Mouse (Mus musculus) midbrain, postnatal 0 days (tissue): ENCODE results near the gene Gm10273. TPM values are rescaled to one million over a fixed set of nuclear protein-coding genes. Genes with fewer than 3 reads are reported as not detected.

Experiments used
- ATAC-seq: fragments of 200-750 bp; cut with Nextera tagmentation; 2 replicates; pipeline ENCODE4 v1.8.0; 2017; ENCODE audit warnings: moderate number of reproducible peaks, mild to moderate bottlenecking, moderate TSS enrichment, moderate library complexity; ENCODE audit not compliant: low FRiP score
- DNase-seq: peaks from one replicate; pipeline ENCODE4 v3.0.0-alpha.2; 2015; ENCODE audit warnings: low spot score
- H3K27ac ChIP-seq: fragments of 300-500 bp; sonication (generic); 2 replicates; pipeline ENCODE4 v1.5.1; 2014; ENCODE audit warnings: low read depth, mild to moderate bottlenecking, low read length, mixed read lengths
- H3K27me3 ChIP-seq: fragments of 300-500 bp; sonication (generic); 2 replicates; pipeline ENCODE4 v1.6.1; 2014; ENCODE audit warnings: low read length, control low read depth, mixed read lengths; ENCODE audit not compliant: insufficient read depth
- H3K36me3 ChIP-seq: fragments of 300-500 bp; sonication (generic); 2 replicates; pipeline ENCODE4 v1.6.1; 2014; ENCODE audit warnings: low read length, control low read depth, mixed read lengths; ENCODE audit not compliant: insufficient read depth
- H3K4me1 ChIP-seq: fragments of 300-500 bp; sonication (generic); 2 replicates; pipeline ENCODE4 v1.6.1; 2014; ENCODE audit warnings: mild to moderate bottlenecking, control low read depth, antibody characterized with exemption, low read length, mixed read lengths; ENCODE audit not compliant: insufficient read depth
- H3K4me2 ChIP-seq: fragments of 300-500 bp; sonication (generic); 2 replicates; pipeline ENCODE4 v1.6.1; 2014; ENCODE audit warnings: low read depth, mild to moderate bottlenecking, low read length, mixed read lengths; ENCODE audit not compliant: poor library complexity, severe bottlenecking
- H3K4me3 ChIP-seq: fragments of 300-500 bp; sonication (generic); 2 replicates; pipeline ENCODE4 v1.5.1; 2014; ENCODE audit warnings: low read depth, mild to moderate bottlenecking, low read length, moderate library complexity
- H3K9ac ChIP-seq: fragments of 300-500 bp; sonication (generic); replicated peaks from 2 replicates; pipeline ENCODE4 v1.6.1; 2014; ENCODE audit warnings: mild to moderate bottlenecking, low read length, moderate library complexity, mixed read lengths; ENCODE audit not compliant: poor library complexity, severe bottlenecking
- H3K9me3 ChIP-seq: fragments of 300-500 bp; sonication (generic); 2 replicates; pipeline ENCODE4 v1.6.1; 2016; ENCODE audit warnings: low read length, control low read depth
- CTCF ChIP-seq: IDR thresholded peaks from 2 replicates; pipeline ENCODE4 v1.5.1; 2016; ENCODE audit warnings: antibody characterized with exemption, mild to moderate bottlenecking
- WGBS: fragments of 180-500 bp; shearing (Covaris S2); extraction: QIAGEN DNeasy Blood & Tissue Kit; methylation state at CpG from one replicate; pipeline ENCODE4 v1.1.7; 2014; 5-methylcytosine and 5-hydroxymethylcytosine counted together
- polyA plus RNA-seq: library from polyadenylated mRNA; unstranded; fragments of >200 nt; fragmentation: Nextera tagmentation; extraction: Ambion mirVana; gene quantifications from 2 replicates; pipeline ENCODE4 v1.2.1, GENCODE M21; 2015
- total RNA-seq: library from RNA; depleted of rRNA; stranded (reverse); fragments of >200 nt; gene quantifications from 2 replicates; pipeline ENCODE4 v1.2.3, GENCODE M21; 2014

Gm10273 gene
- total and polyA plus RNA-seq, 2 experiments from 2014 or later: 4.3 to 7.7 TPM

- Histone ChIP-seq H3K27ac (no peak overlapping the region), H3K9me3 (no peaks in the 10 kb centered on the region), H3K4me1 (no peaks in the 10 kb centered on the region), H3K9ac (no peak overlapping the region), H3K27me3 (no peaks in the 10 kb centered on the region), H3K36me3 (no peaks in the 10 kb centered on the region), H3K4me2 (no peak overlapping the region), H3K4me3 (no peak overlapping the region)
- no peak for ATAC-seq
- no peak for DNase-seq
- 94% methylated on average over 12 of the region's 12 CpGs for WGBS
- TF ChIP-seq CTCF: no peak
Observed at GRCm38 (mm10) chr10:59438651-59439050, 43.2 kb downstream of the Gm10273 start.

- Histone ChIP-seq H3K4me2 (no peak overlapping the region), H3K9ac (no peak overlapping the region), H3K36me3 (no peaks in the 10 kb centered on the region), H3K27ac (no peak overlapping the region), H3K4me3 (no peak overlapping the region), H3K4me1 (no peaks in the 10 kb centered on the region), H3K9me3 (no peaks in the 10 kb centered on the region), H3K27me3 (no peaks in the 10 kb centered on the region)
- TF ChIP-seq CTCF: no peak
- DNase-seq (no peak), ATAC-seq (no peak)
- WGBS: 42% methylated on average over 5 of the region's 5 CpGs
Observed at GRCm38 (mm10) chr10:59439508-59439931, 44.1 kb downstream of the Gm10273 start.

- no peak for ATAC-seq
- no peak for DNase-seq
- Histone ChIP-seq H3K36me3 (no peaks in the 10 kb centered on the region), H3K27ac (no peak overlapping the region), H3K4me2 (no peak overlapping the region), H3K27me3 (no peaks in the 10 kb centered on the region), H3K9ac (no peak overlapping the region), H3K4me3 (no peak overlapping the region), H3K9me3 (no peaks in the 10 kb centered on the region), H3K4me1 (no peaks in the 10 kb centered on the region)
- whole genome bisulfite sequencing: 46% methylated on average over 6 of the region's 6 CpGs
- no peak for TF ChIP-seq CTCF
Observed at GRCm38 (mm10) chr10:59440177-59440576, 44.7 kb downstream of the Gm10273 start.

GRCm38 (mm10) chr10:59441735-59442134, 46.3 kb downstream of the Gm10273 start, which contains the start of gene Oit3:
Gene Oit3, minus strand, starts transcription at chr10:59441778.
- TF ChIP-seq CTCF: no peak
- WGBS: 87% methylated on average over 11 of the region's 11 CpGs
- no peak within 1 kb of the TSS for H3K4me3 ChIP-seq
- no peaks in the 10 kb centered on the region for H3K4me1 ChIP-seq
- no peak within 1 kb of the TSS for H3K9ac ChIP-seq
- no peaks in the 10 kb centered on the region for H3K36me3 ChIP-seq
- H3K9me3 ChIP-seq: no peaks in the 10 kb centered on the region
- no peak within 1 kb of the TSS for H3K27ac ChIP-seq
- ATAC-seq (no peak), DNase-seq (no peak)
- no peak within 1 kb of the TSS for H3K4me2 ChIP-seq
- H3K27me3 ChIP-seq: no peaks in the 10 kb centered on the region

DNA sequence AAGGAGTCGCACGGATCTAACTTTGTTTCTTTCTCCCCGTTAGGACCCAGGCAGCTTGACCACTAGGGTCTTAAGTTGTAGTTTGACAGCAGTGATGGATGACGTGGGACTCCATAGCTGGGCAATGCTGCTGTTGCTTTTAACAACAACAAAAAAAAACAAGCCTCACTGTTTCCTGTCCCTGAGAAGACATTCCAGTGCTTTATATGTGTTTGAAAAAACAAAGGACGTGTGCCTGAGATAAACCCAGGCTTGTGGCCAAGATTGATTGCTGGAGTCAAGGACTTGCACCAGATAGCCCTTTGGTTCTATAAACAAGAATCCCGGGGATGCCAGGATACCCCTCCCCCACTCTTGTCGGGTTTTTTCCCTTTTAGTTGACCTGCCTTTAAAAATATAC, 47.8 kb downstream of the Gm10273 start:
- Histone ChIP-seq H3K9ac (no peak overlapping the region), H3K4me2 (no peak overlapping the region), H3K27ac (no peak overlapping the region), H3K27me3 (no peaks in the 10 kb centered on the region), H3K9me3 (no peaks in the 10 kb centered on the region), H3K36me3 (no peaks in the 10 kb centered on the region), H3K4me3 (no peak overlapping the region), H3K4me1 (no peaks in the 10 kb centered on the region)
- 60% methylated on average over 7 of the region's 7 CpGs for WGBS
- ATAC-seq: no peak
- DNase-seq: no peak
- TF ChIP-seq CTCF: no peak

- no peaks in the 10 kb centered on the region for H3K36me3 ChIP-seq
- no peaks in the 10 kb centered on the region for H3K9me3 ChIP-seq
- ATAC-seq: no peak
- no peak for DNase-seq
- H3K4me2 ChIP-seq: no peak overlapping the region
- WGBS: 62% methylated on average over 3 of the region's 3 CpGs
- TF ChIP-seq CTCF: no peak
- no peak overlapping the region for H3K4me3 ChIP-seq
- H3K9ac ChIP-seq: no peak overlapping the region
- no peak overlapping the region for H3K27ac ChIP-seq
- no peaks in the 10 kb centered on the region for H3K27me3 ChIP-seq
- H3K4me1 ChIP-seq: no peaks in the 10 kb centered on the region
Observed at GRCm38 (mm10) chr10:59444106-59444505, 48.7 kb downstream of the Gm10273 start.
